Mouse (Mus musculus) heart, embryonic 11.5 days (tissue): ENCODE data around the gene Prkch. TPM values are rescaled to one million over a fixed set of nuclear protein-coding genes. Genes with fewer than 3 reads are reported as not detected.

Experiments used
- ATAC-seq: fragments of 200-750 bp; cut with Nextera tagmentation; replicated peaks from 2 replicates; pipeline ENCODE4 v1.8.0; 2017; ENCODE audit warnings: moderate library complexity; ENCODE audit not compliant: insufficient number of reproducible peaks, low FRiP score, low TSS enrichment
- H3K27ac ChIP-seq: fragments of 300-500 bp; sonication (generic); 2 replicates; pipeline ENCODE4 v1.5.1; 2014; ENCODE audit warnings: mild to moderate bottlenecking, low read depth, low read length
- H3K27me3 ChIP-seq: fragments of 300-500 bp; sonication (generic); 2 replicates; pipeline ENCODE4 v1.6.1; 2014; ENCODE audit warnings: mild to moderate bottlenecking, low read length, mixed read lengths; ENCODE audit not compliant: control insufficient read depth, insufficient read depth
- H3K36me3 ChIP-seq: fragments of 300-500 bp; sonication (generic); 2 replicates; pipeline ENCODE4 v1.6.1; 2014; ENCODE audit warnings: mild to moderate bottlenecking, low read length, moderate library complexity, mixed read lengths; ENCODE audit not compliant: control insufficient read depth, insufficient read depth
- H3K4me1 ChIP-seq: fragments of 300-500 bp; sonication (generic); 2 replicates; pipeline ENCODE4 v1.6.1; 2014; ENCODE audit warnings: low read length; ENCODE audit not compliant: control insufficient read depth, insufficient read depth
- H3K4me2 ChIP-seq: fragments of 300-500 bp; sonication (generic); 2 replicates; pipeline ENCODE4 v1.6.1; 2014; ENCODE audit warnings: mild to moderate bottlenecking, moderate library complexity
- H3K4me3 ChIP-seq: fragments of 300-500 bp; sonication (generic); 2 replicates; pipeline ENCODE4 v1.5.1; 2014; ENCODE audit warnings: low read depth, low read length
- H3K9ac ChIP-seq: fragments of 300-500 bp; sonication (generic); 2 replicates; pipeline ENCODE4 v1.6.1; 2014; ENCODE audit warnings: mild to moderate bottlenecking, low read depth, low read length, moderate library complexity
- H3K9me3 ChIP-seq: fragments of 300-500 bp; sonication (generic); replicated peaks from 2 replicates; pipeline ENCODE4 v1.6.1; 2016; ENCODE audit warnings: low read length; ENCODE audit not compliant: control insufficient read depth
- WGBS: fragments of 180-500 bp; shearing (Covaris S2); extraction: QIAGEN DNeasy Blood & Tissue Kit; methylation state at CpG from one replicate; pipeline ENCODE4 v1.1.7; 2014; ENCODE audit not compliant: insufficient replicate concordance; 5-methylcytosine and 5-hydroxymethylcytosine counted together
- polyA plus RNA-seq: library from polyadenylated mRNA; unstranded; fragments of >200 nt; fragmentation: Nextera tagmentation; extraction: Ambion mirVana; gene quantifications from 2 replicates; pipeline ENCODE4 v1.2.1, GENCODE M21; 2014

Gene Prkch
- polyA plus RNA-seq, 1 experiment from 2014 or later: 16.2 TPM

- no peak for ATAC-seq
- H3K4me1 ChIP-seq: peaks cover 39% of the 10 kb centered on the region
- WGBS: 18% methylated on average over 3 of the region's 3 CpGs
Measured at GRCm38 (mm10) chr12:73788850-73789249, 204.3 kb downstream of the Prkch start.

DNA sequence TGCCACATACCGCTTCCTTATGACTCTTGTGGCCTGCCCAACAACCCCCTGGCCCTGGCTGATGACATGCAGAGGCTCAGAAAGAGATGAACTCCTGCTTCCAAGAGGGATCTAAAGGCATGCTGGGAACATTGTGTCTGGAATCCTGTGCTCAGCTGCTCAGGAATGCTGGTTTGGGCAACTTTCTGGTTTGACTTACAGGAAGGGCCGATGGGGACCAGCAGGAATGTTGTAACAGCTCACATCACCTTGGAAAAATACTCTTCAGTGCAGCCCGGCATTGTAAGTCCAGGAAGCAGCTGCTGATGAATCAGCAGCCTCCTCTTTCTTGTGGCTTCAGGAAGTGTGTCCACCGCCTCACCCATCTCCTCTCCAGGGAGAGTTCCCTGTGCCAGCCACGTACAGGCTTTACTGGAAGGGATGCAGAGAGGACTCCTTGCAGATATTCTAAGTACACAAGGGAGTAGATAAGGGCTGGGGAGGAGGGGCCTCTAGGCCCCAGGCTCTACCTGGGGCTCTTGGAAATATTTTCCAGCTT, 206.0 kb downstream of the Prkch start:
- 15% methylated on average over 5 of the region's 5 CpGs for WGBS
- Histone ChIP-seq H3K27me3 (no peaks in the 10 kb centered on the region), H3K9ac (0 out of 2 replicates have a peak overlapping the region, but pooled peaks have one; percentile 40), H3K4me2 (peak overlapping the region; percentile 35), H3K36me3 (no peaks in the 10 kb centered on the region), H3K27ac (peak overlapping the region; percentile 78), H3K4me3 (no peak overlapping the region), H3K4me1 (peaks cover 56% of the 10 kb centered on the region), H3K9me3 (no peaks in the 10 kb centered on the region)
- ATAC-seq: no peak

More at GRCm38 (mm10) chr12:73788850-73789249, 204.3 kb downstream of the Prkch start:
- Histone ChIP-seq H3K9ac (no peak overlapping the region), H3K4me3 (no peak overlapping the region), H3K27me3 (no peaks in the 10 kb centered on the region), H3K36me3 (no peaks in the 10 kb centered on the region), H3K27ac (no peak overlapping the region), H3K9me3 (no peaks in the 10 kb centered on the region), H3K4me2 (no peak overlapping the region)

DNA sequence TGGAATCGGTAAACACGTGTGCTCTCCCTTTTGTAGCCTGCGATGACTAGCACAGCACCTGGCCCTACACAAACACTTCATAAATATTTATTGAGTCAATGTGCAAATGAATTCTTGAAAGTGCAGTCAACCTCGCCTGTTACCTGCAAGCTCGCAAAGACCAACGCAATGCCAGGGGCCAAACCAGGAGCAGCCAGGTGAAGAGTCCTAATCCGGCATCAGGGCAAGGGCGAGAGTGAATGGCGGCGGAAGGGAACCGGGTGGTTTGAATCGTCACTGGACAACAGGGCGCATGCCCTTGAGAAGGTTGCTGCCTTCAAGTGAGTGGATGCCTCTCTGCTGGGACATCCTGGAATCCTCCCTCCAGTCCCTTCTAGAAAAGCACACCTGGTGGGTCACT, 208.6 kb downstream of the Prkch start:
- no peak overlapping the region for H3K4me3 ChIP-seq
- no peaks in the 10 kb centered on the region for H3K36me3 ChIP-seq
- no peak overlapping the region for H3K9ac ChIP-seq
- no peaks in the 10 kb centered on the region for H3K9me3 ChIP-seq
- H3K4me2 ChIP-seq: no peak overlapping the region
- 53% methylated on average over 13 of the region's 13 CpGs for WGBS
- ATAC-seq: no peak
- no peak overlapping the region; the same call in 1 of the 2 replicates for H3K27ac ChIP-seq
- no peaks in the 10 kb centered on the region for H3K27me3 ChIP-seq
- peaks cover 53% of the 10 kb centered on the region for H3K4me1 ChIP-seq

DNA sequence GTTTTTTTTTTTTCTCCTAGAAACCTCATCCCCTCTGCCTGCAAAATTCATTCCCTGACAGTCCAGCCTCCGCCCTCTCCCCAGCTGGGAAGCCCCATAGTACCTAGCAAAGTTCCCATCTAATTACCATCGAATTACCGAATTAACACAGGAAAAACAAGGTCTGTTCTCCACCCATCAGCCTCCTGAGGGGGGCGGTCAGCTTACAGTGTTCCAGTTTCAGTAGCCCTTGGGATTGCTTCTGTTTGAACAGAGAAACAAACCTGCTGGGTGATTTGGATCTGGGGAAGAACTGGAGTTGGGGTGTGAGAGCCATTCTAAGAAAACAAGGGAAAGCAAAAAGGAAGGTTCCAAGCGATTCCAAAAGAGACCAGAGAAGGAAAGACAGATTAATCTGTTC, 209.1 kb downstream of the Prkch start:
- H3K4me2 ChIP-seq: peak overlapping the region; percentile 41
- H3K4me1 ChIP-seq: peaks cover 51% of the 10 kb centered on the region
- WGBS: 20% methylated on average over 5 of the region's 5 CpGs

DNA sequence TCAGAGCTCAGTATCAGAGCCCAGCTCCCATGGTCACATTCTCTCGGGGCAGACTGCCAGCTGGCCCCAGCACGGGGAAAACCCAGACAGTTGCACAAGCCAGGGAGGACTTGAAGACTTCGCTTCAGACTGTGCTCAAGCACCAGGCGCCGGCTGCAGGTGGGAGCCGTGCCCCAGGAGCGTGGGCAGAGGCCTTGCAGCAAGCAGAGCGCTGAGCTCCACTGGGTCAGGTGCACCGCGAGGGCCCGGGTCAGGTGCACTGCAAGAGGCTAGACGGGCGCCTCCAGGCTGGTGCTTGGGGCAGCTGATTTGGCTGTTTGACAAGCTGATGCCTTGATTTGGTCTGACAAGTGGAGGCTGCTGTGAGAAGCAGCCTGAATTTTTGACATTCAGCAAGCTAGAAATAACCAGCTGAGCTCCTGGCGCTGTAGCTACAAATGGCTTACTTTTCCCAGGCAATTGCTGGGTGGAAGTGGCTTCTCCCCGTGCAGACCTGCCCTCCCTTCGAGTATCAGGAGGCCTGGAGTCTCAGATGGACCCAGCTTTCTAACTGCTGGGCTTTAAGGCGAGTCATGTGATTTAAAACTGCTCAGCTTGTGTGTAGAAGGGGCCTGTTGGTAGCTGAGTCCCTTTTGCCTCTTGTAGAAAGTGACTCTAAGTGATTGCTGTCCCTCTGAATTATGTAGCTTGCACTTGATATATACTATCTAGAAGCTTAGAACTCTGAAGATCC, 209.7 kb downstream of the Prkch start:
- H3K36me3 ChIP-seq: no peaks in the 10 kb centered on the region
- H3K27ac ChIP-seq: peak overlapping the region; percentile 72
- WGBS: 15% methylated on average over 17 of the region's 17 CpGs
- peak; percentile 42; the same call in 1 of the 2 replicates for ATAC-seq
- H3K9ac ChIP-seq: peak overlapping the region; percentile 57; the same call in 1 of the 2 replicates
- no peaks in the 10 kb centered on the region for H3K9me3 ChIP-seq
- H3K4me3 ChIP-seq: no peak overlapping the region
- H3K27me3 ChIP-seq: no peaks in the 10 kb centered on the region
- H3K4me2 ChIP-seq: peak overlapping the region; percentile 41
- peaks cover 46% of the 10 kb centered on the region for H3K4me1 ChIP-seq

More for the DNA sequence above, 209.1 kb downstream of the Prkch start:
- Histone ChIP-seq H3K27ac (peak overlapping the region; percentile 72), H3K9me3 (no peaks in the 10 kb centered on the region), H3K9ac (peak overlapping the region; percentile 57; the same call in 1 of the 2 replicates), H3K27me3 (no peaks in the 10 kb centered on the region), H3K4me3 (no peak overlapping the region), H3K36me3 (no peaks in the 10 kb centered on the region)
- no peak for ATAC-seq

- H3K4me1 ChIP-seq: peaks cover 25% of the 10 kb centered on the region
- ATAC-seq: no peak
- no peak overlapping the region for H3K4me3 ChIP-seq
- H3K4me2 ChIP-seq: no peak overlapping the region
- 70% methylated on average over 5 of the region's 5 CpGs for WGBS
- no peaks in the 10 kb centered on the region for H3K27me3 ChIP-seq
- H3K9ac ChIP-seq: no peak overlapping the region
- no peaks in the 10 kb centered on the region for H3K9me3 ChIP-seq
- H3K36me3 ChIP-seq: no peaks in the 10 kb centered on the region
- H3K27ac ChIP-seq: no peak overlapping the region
Measured at GRCm38 (mm10) chr12:73799671-73800070, 215.1 kb downstream of the Prkch start.

DNA sequence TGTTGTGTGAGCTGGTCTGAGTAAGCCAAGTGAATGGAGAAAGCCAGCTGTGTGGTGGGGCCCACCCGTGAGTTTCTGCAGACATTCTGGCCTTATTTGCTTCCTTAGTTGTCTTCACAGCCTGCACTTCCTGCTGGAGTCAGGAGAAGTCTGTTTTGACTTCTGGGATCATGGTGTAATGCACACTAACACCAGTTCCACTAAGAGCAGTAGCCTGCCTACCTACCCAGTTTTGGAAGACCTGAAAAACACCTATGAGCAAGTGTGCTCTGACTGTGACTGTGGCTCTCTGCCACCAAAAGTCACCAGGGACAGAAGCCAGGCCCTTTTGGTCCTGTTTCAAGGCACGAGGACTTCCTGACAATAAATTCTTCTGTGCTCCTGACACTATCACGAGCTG, 216.3 kb downstream of the Prkch start:
- no peak overlapping the region for H3K4me2 ChIP-seq
- peaks cover 14% of the 10 kb centered on the region for H3K4me1 ChIP-seq
- H3K9me3 ChIP-seq: no peaks in the 10 kb centered on the region
- H3K9ac ChIP-seq: no peak overlapping the region
- ATAC-seq: no peak
- WGBS: 35% methylated on average over 3 of the region's 3 CpGs
- no peaks in the 10 kb centered on the region for H3K36me3 ChIP-seq
- no peak overlapping the region for H3K4me3 ChIP-seq
- no peaks in the 10 kb centered on the region for H3K27me3 ChIP-seq
- peak overlapping the region; percentile 25; the same call in 1 of the 2 replicates for H3K27ac ChIP-seq

DNA sequence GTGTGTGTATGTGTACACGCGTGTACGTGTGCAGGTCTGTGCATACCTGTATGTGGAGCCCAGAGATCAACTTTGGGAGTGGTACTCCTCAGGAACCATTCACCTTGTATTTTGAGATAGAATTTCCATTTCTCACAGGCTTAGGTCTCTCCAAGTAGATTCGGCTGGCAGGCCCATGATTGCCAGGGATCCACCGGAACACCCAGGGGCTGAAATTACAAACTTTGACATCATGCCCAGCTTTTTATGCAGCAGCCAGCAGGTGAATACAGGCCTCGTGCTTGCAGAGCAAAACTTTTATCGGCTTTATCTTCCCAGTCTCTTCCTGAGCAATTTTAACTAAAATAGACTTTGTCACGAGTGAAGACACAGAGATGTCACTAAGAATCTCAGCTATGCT, 217.2 kb downstream of the Prkch start:
- Histone ChIP-seq H3K27me3 (no peaks in the 10 kb centered on the region), H3K9ac (no peak overlapping the region), H3K27ac (no peak overlapping the region), H3K9me3 (no peaks in the 10 kb centered on the region), H3K4me2 (no peak overlapping the region), H3K36me3 (no peaks in the 10 kb centered on the region), H3K4me3 (no peak overlapping the region), H3K4me1 (peaks cover 14% of the 10 kb centered on the region)
- WGBS: 73% methylated on average over 8 of the region's 8 CpGs
- no peak for ATAC-seq
